Mouse (Mus musculus): ENCODE results near the gene Zbtb5. TPM values are rescaled to one million over a fixed set of nuclear protein-coding genes. Genes with fewer than 3 reads are reported as not detected.
A peak's percentile ranks its signal among the peaks of the same experiment; 100 is the strongest.
"Not testable (repeated sequence)": the region's sequence is repeated elsewhere in the genome, so short reads cannot be mapped to it uniquely, and the experiment has no call there.

Gene Zbtb5
- total RNA-seq, 2 experiments from 2014 or later: 20.2 to 21.3 TPM

- peak; percentile 74 to 88 for DNase-seq (ENCODE audit: low spot score in 2 of 2)
Observed at GRCm38 (mm10) chr4:44973450-44973849, 38.8 kb downstream of the Zbtb5 start.

- DNase-seq (ENCODE audit: low spot score in 2 of 2): no peak
Observed at GRCm38 (mm10) chr4:44970612-44971110, 41.6 kb downstream of the Zbtb5 start.

GRCm38 (mm10) chr4:44970056-44970455 lies 42.2 kb downstream of the Zbtb5 start:
- no peak for DNase-seq (ENCODE audit: low spot score in 2 of 2)

GRCm38 (mm10) chr4:44967402-44967801 lies 44.8 kb downstream of the Zbtb5 start:
- DNase-seq (ENCODE audit: low spot score in 2 of 2): no peak

GRCm38 (mm10) chr4:44965736-44966135 lies 46.5 kb downstream of the Zbtb5 start:
- no peak for DNase-seq (ENCODE audit: low spot score in 2 of 2)

- DNase-seq (ENCODE audit: low spot score in 2 of 2): no peak
Observed at GRCm38 (mm10) chr4:44965175-44965574, 47.0 kb downstream of the Zbtb5 start.

GRCm38 (mm10) chr4:44963156-44963555 lies 49.1 kb downstream of the Zbtb5 start:
- DNase-seq (ENCODE audit: low spot score in 2 of 2): no peak

- no peak for DNase-seq (ENCODE audit: low spot score in 2 of 2)
Observed at GRCm38 (mm10) chr4:44959220-44959619, 53.0 kb downstream of the Zbtb5 start.

- no peak for DNase-seq (ENCODE audit: low spot score in 2 of 2)
Observed at GRCm38 (mm10) chr4:44958776-44959175, 53.4 kb downstream of the Zbtb5 start.

GRCm38 (mm10) chr4:44953041-44953440 lies 59.2 kb downstream of the Zbtb5 start:
- no peak for DNase-seq (ENCODE audit: low spot score in 2 of 2)

- DNase-seq (ENCODE audit: low spot score in 2 of 2): no peak
Observed at GRCm38 (mm10) chr4:44948314-44948713, 63.9 kb downstream of the Zbtb5 start.

GRCm38 (mm10) chr4:44947464-44947863 lies 64.7 kb downstream of the Zbtb5 start:
- no peak for DNase-seq (ENCODE audit: low spot score in 2 of 2)

- not testable (repeated sequence) for DNase-seq (ENCODE audit: low spot score in 2 of 2)
Observed at GRCm38 (mm10) chr4:44946126-44946525, 66.1 kb downstream of the Zbtb5 start.

- DNase-seq (ENCODE audit: low spot score in 2 of 2): no peak
Observed at GRCm38 (mm10) chr4:44944426-44945075, 67.7 kb downstream of the Zbtb5 start.

GRCm38 (mm10) chr4:44943480-44943879 lies 68.7 kb downstream of the Zbtb5 start:
- no peak for DNase-seq (ENCODE audit: low spot score in 2 of 2)

- DNase-seq (ENCODE audit: low spot score in 2 of 2): no peak
Observed at GRCm38 (mm10) chr4:44942237-44942636, 70.0 kb downstream of the Zbtb5 start.

Other genes with a start within 250 kb of the Zbtb5 start
- gene Grhpr, start 31.0 kb downstream of the Zbtb5 start, total RNA-seq (2021): 100 to 1,000 TPM; 153 to 162 TPM
- 10 to 100 TPM; 19.9 to 20.1 TPM for gene Polr1e, start 6.2 kb upstream of the Zbtb5 start, total RNA-seq (2021)
- gene Fbxo10, start 72.2 kb upstream of the Zbtb5 start, total RNA-seq (2021): 10 to 100 TPM; 17.8 to 18.8 TPM
- 100 to 1,000 TPM; 106 to 109 TPM for gene Tomm5, start 95.7 kb upstream of the Zbtb5 start, total RNA-seq (2021)
- 10 to 100 TPM in 1 of 2 experiments, 1 to 10 TPM in 1; 8.2 to 10.3 TPM for gene Frmpd1, start 172.5 kb upstream of the Zbtb5 start, total RNA-seq (2021)

All from adrenal gland, postnatal 4 days (tissue).